Mouse (Mus musculus) layer of hippocampus, postnatal 25 days (tissue): Measurements from ENCODE around the gene Usp47. TPM values are rescaled to one million over a fixed set of nuclear protein-coding genes. Genes with fewer than 3 reads are reported as not detected.

Experiments
- DNase-seq, 2 experiments: peaks; one replicate each; pipeline ENCODE4 v3.0.0; 2022; ENCODE audit warnings: mixed read lengths in 2 of 2, low spot score in 1 of 2; ENCODE audit errors: extremely low spot score in 1 of 2
- total RNA-seq, 2 experiments: library from RNA; stranded (reverse); gene quantifications; 2 replicates each; pipeline ENCODE4 v1.2.3; 2021

The Usp47 gene
- total RNA-seq, 2 experiments from 2014 or later: 63.4 to 67.6 TPM

DNA sequence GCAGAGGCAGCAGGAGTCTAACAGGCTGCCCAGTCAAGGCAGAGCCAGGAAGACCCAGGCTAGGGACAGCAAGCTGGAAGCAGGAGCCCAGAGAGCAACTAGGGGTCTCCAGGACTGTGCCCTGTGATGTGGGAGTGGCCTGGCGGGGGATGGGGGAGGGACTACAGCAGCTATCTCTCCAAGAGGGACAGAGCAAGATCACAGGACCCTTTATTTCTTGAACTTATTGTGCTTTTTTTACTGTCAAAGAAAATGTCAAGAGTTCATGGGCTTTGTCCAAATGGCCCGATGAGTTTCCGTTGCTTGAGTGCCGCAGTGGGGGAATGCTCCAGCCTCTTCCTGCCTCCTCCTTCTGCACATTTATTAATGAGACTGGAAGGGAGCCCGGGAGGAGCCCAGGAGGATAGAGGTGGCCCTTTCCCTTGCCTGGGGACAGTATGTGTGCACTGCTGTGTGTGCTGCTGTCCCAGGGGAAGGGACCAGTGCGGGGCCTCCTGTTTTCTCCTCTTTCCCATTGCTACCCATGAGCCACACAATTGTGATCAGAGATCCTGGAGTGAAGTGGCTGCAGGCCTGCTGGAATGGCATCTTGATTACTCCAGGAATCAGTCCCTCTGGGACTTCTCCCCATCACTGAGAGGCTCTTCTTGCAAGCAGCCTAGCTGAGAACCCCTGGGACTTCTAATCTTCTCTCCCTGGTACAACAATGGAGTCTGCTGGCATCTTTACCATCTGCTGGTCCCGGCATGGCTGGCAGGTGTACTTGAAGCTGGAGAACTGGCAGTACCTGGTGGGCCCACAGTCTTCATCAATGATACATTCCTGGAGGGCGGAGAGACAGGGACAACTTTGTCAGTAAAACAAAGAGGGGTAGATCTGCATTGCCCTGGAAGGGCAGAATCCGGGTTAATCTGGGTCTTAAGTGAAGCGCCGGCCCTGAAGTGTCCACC, 97.8 kb downstream of the Usp47 start:
- no peak for DNase-seq

DNA sequence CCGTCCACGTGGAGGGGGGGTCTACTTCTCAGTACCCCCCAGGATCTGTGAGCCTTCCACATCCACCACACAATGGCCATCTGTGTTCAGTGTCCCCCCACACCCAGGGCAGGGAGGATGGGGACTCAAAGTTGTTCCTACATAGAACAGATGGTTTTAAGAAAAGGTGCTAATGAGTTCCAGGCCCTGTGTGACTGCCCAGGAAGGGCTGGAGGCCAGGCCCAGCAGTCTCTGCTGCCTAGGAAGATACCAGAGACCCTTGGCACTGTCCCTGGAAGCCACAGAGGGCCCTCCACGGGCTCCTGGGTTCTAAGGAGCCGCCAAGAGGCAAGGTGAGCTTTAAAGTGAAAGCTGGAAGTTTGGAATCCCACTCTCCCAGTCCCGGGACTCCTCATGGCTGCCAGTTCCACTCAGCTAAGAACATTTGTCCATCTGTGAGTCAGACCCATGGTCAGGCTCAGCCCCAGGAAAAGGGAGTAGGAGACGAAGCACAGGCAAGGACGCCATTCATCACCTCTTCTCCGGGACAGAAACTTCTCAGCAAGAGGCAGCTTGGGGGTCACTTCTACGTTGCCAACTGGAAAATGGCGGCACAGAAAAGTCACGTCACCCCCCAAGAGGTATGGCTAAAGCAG, 98.7 kb downstream of the Usp47 start:
- DNase-seq: no peak

DNA sequence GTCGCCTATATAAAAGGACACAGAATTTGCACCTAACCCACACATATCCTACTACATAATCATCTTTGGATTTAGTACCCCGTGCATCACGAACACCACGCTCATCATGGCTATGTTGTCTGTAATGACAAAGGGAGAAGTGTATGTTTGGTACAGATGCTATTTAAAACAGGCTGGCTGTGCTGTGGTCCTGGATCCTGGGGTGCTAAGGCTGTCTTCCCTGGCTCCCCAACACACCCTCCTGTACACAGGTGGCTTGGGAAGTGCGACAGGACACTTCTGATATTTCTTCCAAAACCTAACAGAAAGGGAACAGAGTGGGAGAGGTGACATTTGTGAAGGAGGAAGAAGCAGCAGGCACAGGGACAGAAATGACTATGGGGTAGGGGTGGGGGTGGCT, 100.3 kb downstream of the Usp47 start:
- no peak for DNase-seq

DNA sequence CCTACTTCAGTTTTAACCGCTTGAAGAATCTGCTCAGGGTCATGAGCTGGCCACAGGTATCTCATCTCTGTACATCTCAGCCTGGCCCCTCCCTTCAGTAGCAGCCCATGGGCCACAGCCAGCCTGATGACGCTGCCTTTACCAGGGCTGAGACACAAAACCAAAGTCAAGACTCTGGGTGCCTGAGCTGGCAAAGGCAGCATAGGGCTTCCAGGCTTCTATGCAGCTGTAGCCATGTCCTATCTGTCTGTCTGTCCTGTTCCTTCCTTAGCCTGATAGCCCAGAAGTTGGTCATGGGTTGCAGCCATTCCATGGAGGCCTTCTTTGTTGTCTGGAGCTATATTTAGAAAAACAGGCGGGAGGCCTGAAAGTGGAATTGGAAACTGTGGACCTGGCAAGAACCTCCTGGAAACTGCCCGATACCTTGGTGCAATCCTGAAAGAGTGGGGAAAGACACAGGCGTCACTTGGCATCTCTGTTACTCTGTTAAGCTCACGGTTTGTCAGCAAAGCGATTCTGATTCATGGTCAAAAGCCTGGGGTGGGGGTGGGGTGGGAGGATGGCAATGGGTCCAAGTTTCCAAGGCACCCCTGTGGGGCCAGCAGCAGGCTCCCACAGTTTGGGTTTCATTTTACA, 102.4 kb downstream of the Usp47 start:
- DNase-seq: no peak

DNA sequence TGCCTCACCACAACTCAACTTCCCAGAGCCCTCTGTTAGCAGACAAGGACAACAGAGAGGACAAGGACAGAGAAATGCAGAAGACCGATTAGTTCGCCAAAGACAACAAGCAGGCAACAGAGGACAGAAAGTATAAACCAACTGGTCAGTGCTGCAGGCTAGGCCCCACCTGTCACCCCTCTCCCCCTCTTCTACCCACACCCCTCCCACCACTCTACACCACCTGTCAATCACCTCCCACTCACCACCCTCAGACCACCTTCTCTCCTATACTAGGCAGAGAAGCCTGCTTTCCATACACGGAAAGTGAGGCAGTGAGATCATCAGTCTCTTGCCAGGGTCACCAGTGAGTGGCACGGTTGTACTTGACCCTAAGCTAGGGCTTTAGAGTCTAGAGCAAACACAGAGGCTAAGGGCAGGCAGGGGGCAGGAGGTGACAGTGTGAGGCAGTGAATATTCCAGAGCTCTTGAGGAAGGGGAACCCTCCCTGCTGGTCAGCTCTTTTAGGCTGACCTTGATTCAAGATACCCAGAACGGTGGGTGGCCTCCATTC, 103.9 kb downstream of the Usp47 start:
- DNase-seq: no peak

DNA sequence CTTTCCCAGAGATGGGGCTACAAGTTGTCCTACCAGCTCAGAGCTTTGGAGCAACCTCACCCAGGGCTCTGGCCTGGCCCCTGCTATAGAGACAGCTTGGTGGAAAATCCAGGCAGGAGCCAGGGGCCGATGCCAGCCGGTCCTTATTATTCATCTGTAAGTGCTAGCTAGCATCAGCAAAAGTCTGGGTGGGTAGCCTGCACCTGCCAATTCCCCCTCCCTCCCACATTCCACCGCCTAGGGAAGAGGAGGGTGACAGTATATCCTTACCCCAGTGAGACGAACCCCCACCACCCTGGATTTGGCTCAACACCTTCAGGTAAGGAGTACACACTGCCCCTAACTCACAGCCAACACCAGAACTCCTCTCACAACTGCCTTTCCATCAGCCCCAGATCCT, 104.7 kb downstream of the Usp47 start:
- DNase-seq: no peak

DNA sequence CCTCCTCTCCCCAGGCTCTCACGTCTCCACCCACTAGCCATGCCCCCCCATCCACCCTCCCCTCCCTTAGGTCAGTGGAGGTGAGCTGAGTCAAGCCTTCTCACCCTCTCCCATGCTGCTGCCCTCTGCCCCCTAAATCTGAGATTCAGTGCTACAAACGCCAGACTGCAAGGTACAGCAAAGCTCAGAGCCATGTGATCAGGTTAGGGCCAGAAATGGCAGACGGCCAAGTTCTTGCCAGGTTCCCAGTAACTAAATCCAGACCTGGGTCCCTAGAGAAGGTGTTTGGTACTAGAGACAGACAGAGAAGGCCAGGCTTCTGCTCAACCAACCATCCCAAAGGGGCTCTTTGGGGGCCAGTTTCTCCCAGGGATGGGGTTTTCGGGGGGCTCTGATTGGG, 105.5 kb downstream of the Usp47 start:
- DNase-seq: no peak

DNA sequence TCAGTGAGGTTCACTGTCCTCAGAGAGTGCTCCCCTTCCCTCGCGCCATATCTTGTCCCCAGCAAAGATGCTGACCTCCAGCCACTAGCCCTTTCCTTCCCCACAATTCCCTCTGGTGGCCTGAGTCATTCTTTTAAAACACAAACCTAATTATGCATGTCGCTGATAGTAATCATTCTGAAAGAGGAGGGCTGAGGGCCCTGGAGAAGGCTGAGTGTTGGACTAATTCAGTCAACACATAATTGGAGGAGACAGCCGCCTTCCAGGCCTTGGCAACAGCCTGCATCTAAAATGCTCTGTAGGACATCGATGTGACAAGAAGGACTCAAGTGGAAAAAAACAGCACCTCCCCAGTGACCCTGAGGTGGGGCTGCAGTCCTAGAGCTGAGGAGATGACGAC, 106.5 kb downstream of the Usp47 start:
- DNase-seq: no peak

DNA sequence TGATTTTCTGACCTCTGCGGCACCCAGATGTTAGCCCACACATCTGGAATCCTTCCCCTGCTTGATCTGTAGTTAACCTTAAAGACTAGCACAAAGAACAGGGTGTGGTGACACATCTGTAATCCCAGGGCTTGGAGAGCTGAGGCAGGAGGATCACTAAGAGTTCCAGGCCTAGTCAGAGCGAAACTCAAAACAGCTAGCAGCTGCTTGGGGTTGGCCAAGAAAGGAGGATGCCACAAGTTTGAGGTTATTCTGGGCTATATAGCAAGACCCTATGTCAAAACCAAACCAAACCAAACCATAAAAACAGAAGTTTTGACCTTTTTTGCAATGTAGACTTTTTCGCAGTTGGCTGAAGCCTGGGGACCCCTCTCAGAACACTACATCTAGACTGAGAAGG, 107.4 kb downstream of the Usp47 start:
- DNase-seq: no peak

DNA sequence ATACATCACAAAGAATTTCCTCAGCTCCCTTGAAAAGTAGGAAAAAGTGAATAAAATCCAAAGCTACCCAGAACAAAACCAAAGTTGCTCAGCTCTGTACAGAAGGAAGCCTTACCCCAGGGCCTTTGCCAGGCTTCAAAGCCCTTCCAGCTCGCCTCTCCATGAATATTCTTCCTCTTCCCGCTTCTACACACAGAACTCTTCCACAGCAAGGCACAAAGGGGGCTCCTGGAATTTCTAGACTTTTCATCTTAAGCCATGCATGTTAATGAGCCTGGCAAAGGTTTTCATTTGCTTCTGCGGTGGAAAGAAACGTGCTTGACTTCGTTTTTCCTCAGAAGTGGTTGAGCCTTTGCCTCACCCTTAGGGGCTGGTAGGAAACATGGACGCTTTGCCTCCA, 108.7 kb downstream of the Usp47 start:
- DNase-seq: no peak

DNA sequence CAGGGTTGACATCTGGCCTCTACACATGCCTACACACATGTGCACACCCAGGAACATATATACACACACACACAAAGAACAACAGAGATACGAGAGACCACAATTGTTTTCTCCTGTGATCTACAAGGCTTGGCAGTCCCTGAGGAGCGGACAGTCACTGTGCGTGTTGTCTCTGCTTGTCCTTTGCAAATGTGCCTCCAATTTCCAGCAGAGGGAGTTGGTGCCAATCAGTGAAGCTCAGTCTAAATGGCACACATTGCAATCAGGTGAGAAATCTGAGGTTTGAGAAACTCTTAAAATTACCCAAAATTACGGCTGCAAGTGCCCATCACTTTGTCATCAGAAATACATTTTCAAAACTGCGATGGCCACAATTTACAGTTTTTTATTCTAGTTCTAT, 110.0 kb downstream of the Usp47 start:
- no peak for DNase-seq

DNA sequence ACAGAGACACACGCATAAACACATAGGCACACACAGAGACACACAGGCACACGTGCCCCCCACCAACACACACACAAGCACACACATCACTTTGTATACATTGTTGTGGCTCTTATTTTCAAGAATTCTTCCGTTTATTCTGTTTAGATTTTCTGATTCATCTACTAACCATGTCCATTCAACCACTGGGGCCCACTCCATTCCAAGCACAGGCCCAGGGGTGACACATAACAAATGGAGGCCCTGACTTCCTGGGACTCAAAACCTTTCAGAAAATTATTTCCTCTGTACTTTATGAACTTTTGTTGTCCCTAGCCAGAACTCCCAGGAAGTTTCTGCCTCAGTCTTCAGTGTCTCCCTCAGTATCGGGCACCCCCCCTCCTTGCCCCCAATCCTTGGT, 111.9 kb downstream of the Usp47 start:
- no peak for DNase-seq

DNA sequence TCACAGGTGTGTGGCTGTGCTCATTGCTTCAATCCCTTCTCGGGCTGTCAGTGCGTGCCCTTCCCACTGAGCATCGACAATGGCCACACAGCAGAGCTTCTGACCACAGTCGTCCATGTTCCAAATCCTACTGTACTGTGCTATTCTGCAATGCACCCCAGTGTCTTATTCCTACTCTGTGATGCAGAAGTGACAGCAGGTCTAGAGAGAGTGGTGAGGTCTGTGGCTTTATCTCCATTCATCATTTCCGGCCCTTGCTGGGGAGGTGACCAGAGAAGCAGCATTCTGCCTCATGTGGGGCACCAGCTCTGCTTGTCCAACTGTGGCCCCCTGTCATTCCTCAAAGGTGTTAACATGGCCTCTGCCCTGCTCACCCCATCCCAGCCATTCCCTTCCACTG, 113.2 kb downstream of the Usp47 start:
- DNase-seq: no peak

DNA sequence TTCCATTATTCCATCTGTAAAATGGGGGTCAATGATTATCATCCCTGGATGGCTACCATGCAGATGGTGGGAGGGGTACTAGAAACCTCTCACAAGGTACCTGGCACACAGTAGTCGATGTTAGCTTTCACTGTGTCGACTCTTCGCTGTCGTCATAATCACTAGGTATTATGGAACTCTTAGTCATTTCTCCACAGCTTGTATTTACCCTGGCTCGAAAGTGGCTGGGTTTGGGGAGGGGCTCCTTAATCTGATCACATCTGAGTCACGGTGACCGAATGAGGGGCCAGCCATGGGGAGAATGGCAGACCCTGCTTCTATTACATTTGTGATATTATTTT, 114.8 kb downstream of the Usp47 start:
- no peak for DNase-seq

DNA sequence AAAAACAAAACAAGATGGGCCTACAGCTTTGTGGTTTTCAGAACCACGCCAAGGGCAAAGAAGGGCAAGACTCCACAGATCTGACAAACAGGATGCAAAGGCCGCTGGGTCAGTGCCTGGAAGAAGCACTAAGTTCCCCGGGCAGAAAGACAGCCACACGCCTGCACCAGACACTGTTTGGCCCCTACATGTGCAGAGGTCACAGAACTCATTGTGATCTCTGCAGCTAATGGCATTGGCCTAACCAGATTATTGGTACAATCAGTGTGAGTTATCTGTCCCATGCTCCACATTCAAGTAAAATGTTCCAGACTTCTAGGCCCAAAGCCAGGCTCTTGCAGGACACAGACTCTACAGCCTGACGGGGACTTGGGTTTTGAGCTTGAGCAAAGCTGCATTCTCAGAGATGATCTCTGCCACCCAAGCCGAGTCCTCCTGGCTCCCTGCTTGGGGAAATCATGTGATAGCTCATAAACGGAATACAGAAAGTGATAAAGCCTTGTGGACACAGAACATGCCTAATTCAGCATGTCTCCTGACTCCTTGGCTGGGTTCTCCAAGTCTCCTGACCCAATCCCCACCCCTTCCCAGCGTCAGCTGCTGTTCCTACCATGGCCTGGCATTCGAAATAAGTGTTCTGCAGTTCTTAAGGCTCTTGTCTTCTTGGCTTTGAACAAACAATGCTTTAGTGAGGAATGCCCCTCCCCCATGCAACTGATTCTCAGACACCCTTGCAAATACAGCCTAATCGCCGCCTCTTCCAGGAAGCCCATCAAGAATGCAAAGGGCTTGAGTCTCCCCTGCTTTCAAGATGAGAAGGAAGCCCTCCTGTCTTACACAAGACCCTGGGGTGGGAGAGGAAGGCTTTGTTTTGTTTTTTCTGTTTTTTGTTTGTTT, 115.5 kb downstream of the Usp47 start:
- no peak for DNase-seq

DNA sequence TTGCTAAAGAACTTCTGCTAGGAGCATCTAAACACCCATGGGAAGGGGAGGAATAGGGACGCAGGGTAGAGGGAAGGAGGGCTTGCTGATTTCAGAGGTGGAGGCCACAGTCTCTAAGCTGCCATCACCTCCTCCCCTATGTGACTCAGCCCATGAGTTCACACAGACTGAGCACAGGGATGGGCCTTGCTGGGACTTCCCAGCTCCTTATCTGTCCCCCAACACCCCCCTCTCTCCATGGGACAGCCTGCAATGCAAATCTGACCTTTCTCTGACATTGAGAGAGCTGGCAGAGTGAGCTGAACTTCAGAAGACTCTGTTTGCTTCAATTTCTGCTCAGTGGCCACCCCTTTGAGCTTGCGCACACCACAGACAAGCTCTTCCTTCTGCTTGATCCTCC, 117.4 kb downstream of the Usp47 start:
- DNase-seq: no peak

DNA sequence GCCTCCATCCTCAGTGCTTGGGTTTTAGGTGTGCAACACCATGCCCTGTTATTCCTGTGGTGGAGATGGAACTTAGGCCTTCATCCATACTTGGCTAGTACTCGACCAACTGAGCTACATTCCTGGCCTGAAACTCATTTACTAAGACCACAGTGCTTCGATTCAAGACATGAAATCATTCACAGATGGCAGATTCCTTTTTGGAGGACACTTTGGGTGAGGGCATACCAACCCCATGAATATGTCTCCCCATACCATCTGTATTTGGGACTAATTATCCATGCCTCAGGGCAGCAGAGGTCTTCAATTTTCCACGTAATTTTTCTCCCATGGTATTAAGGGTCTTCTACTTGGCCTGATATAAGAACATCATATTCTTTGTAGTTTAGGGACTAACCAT, 119.3 kb downstream of the Usp47 start:
- DNase-seq: no peak

DNA sequence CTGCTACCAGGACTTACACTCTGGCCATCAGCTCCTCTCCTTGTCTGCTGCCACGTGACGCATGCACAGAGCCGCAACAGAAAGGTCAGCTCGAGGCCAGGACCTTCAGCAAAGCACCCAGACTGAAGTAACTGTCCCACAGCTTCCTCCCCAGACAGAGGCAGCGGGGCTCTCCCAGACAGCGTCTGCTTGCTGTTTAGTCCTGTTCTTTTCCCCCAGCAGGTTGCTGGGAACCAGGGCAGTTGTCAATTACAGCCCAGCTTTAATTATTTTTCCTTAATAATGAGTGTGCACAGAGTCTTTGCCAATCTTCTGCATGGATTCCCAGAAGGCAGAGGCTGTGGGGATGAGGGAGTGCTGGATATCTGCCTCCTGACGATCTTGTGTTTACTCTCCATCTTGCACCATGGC, 119.8 kb downstream of the Usp47 start:
- DNase-seq: no peak

DNA sequence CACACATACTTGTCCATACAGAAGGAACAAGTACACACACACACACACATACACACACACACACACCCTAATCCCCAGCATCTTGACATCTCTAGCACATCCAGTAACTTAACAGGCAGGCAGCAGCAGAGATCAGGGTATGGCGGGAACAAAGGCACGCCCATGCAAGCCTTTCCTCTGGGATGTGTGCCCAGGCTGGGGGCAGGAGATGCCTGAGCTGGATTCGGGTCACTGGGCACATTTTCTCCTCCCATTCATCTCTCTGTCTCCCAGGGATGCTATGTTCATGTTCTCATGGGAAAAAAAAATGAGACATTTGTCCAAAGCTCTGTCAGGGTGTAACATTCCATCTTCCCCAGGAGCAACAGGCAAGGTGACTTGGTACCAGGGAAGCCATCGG, 120.7 kb downstream of the Usp47 start:
- DNase-seq: no peak

DNA sequence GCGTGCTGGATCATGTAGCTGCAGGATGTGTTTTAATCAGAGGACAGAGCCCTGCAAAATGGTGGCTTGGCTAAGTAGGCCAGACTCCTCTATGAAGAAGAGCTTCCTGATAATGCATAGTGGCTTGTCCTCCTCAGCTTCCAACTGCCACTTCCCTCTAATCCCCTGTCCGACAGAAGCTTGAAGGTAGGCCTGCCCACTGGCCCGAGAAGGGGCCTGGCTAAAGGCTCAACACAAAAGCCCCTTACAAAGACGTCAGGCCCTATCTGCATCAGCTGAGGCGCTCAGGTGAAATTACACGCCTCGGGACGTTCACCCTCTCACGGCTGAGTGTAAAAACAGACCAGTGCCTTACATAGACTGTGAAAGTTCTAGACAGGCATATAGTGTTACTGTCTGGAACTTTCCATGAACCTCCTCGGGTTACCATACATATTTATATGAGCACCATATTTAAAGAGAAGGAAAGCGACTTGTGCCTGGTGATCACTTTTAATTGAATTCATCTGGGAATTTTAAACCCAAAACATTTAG, 121.4 kb downstream of the Usp47 start:
- DNase-seq: no peak
